Mouse (Mus musculus): ENCODE results near the gene Ankra2.

- TF ChIP-seq CTCF (IDR thresholded peaks at IDR 0.05; ENCODE audit: low read depth, low read length), result no peak
- TF ChIP-seq POLR2A (IDR thresholded peaks at IDR 0.05; ENCODE audit: borderline replicate concordance, low read depth, low read length), result no peak
These were observed 45.9 kb downstream of the Ankra2 start for GRCm38 (mm10) chr13:98308724-98309123.

Measured in bone marrow macrophage, adult 2 months (primary cell).